Mouse (Mus musculus): ENCODE measurements at regions not wholly inside any gene's neighbourhood (a gene's known extent, or its start where the extent isn't known, plus 50 kb on each side); places are given as distances from the start of the nearest gene placed in this dataset.
"Not testable (repeated sequence)": the region's sequence is repeated elsewhere in the genome, so short reads cannot be mapped to it uniquely, and the experiment has no call there.

DNA sequence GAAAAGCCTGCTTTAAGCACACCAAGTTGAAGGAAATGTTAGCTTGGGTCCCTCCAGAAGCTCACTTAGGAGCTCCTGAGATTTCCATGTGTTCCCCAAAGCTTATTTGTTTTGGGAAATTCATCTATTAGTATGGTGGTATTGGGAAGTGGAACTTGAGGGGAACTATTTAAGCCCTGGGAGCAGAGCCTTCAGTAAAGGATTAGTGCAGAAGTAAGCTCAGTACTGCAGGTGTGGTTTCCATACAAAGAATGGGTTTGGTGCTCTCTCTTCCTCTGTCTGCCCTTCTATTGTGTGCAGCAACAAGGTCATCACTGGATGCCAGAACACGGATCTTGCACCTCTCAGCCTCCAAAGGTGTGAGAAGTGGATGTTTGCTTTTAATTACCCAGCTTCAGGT is 57.2 kb downstream of the Foxa2 start:
- no peak for DNase-seq (ENCODE audit: low spot score)

DNA sequence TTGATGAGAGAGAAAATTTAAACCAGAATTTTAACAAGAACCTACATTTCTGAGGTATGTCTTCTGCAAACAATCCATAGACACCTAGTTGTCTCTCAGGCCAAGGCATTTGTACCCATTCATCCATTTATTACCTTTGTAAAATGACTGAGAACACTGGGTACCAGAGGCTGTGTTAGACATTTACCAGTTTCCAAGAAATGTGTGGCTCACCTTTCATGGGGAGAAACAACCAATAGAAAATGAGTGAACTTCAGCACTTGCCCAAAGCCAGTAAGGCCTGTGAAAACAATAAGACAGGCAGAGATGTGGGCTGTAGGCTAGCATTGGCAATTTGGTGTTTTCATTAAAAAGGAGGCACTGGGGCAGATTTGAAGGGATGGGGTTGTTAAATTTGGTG is 58.2 kb downstream of the Foxa2 start:
- no peak for DNase-seq (ENCODE audit: low spot score)

DNA sequence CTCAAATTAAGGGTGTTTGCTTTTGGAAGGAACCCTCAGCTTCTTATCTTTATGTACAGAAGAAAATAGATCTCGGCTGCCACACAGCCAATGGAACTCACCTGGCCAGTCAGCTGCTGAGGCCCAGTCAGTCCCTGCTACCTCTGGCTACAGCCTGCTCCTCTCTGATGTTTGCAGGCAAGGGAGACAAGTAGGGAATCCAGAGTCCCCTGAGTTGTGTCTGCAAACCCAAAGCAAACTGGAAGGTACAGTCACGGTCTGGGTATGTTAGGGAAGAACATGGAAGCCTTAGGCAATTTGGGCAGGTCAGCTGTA is 61.6 kb downstream of the Foxa2 start:
- no peak for DNase-seq (ENCODE audit: low spot score)

DNA sequence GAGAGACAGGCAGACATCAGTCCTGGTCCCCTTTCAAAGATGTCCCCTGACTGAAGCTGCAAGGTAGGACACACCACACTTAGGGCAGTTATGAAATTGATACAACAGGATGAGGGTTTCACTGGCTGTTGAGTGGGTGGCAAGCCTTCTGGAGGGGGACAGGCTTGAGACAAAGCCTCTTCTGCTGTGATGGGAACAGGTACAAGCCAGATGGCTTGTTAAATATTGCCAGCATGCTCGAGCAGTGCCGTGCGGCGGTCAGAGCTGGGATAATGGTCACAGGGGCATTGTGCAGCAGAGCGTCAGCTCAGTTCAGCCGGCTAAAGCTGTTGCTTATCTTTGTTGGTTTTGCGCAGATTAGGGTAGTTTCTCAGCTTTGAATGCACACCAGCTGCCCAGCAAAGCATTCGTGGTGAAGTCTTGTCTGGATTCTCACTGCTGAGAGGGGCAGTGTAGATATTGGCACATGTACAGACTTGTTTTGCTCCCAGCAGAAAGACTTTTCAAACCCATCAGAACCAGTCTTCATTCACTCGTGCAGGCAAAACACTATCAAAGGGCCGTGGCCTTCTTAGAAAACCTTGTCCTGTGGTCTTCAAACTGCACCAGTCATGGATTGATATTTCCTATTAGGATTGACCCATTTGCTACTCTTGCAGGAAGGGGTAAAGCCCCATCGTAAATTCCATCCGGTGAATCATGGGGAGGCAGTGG is 62.1 kb downstream of the Foxa2 start:
- no peak for DNase-seq (ENCODE audit: low spot score)

DNA sequence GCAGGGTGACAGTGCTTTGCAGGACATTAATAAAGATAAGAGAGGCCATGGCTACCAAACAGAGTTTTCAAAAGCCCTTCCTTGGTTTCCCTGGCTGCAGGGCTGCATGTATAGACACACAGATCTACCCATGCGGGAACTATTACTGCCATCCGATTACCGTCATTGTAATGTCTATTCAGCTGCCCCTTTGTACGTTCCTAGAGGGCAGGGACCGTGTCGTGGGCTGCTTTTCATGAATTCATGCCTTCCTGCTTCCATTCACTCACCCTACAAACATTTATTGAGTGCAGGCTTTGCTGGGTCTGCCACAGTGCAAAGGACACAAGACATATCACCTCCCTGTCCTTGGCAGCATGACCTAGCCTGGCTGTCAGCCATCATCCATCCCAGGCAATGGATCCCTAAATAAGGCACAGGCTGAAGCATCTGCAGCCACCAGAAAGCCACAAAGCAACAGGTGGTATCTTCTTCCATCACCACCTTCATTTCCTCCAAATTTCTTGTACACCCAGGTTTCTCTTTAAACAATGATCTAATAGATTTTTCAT is 65.8 kb downstream of the Foxa2 start:
- DNase-seq (ENCODE audit: low spot score) = no peak

DNA sequence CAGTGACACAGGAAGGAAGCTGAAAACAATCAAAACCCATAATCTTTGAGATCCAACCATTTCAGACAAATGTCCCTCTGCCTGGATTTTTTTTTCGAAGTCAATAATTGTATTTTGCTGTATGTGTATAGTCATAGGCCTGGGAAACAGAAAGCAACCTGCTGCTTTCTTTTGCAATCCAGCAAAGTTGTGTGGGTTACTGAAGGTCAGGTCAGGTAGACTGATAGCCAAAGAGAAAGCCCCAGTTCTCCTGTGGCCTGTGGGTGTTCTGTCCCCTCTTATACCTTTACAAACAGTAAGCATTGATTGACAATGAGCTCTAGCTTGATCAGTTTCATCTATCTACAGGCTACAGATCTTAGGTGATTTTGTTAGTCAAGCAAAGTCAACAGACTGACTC is 66.4 kb downstream of the Foxa2 start:
- DNase-seq (ENCODE audit: low spot score) = no peak

DNA sequence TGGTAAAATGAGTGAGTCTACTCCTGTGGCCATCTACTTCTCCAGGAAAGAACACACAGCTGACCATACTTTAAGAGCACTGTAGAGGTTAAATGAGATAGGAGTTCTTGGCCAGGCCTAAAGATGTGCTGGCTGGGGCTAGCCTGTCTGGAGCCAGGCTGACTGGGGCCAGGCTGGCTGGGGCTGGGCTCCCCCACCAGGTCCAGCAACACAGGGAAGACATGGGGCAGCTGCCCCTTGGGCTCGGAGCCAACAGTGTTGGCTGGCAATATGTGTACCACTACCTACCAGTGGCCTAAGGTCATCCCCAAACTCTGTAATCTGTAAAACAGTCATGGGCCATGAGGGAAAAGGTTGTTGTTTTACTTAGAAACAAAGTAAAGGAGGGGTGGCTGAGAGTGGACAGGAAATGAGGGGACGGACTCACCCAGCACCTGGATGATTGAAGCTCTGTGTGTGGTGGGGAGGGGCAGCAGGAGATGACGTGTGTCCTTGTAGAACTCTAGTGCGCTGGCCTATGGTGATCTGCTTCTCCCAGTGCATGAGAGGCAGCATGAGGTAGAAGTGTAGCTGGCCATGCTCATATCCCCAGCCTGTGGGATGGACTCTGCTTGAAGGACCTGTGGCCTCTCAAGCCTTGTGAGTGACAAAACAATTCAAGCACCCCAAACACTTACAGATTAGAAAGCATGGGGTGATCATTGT is 67.0 kb downstream of the Foxa2 start:
- DNase-seq (ENCODE audit: low spot score) = no peak

DNA sequence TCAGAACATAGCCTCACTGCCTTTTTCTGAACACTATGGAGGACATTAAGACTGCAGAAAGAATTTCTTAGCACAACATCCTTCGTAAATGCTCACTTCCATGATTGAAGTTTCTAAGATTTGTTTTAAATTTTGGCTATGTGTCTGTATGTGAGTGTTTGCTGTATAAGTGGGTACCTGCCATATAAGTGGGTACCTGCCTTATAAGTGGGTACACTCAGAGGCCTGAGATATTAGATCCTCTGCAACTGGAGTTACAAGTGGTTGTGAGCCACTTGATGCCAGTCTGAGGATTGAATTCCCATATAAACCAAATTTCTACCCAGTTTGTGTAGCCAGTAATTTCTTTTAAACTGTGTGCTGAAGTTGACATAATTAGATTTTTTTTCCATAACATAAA is 67.8 kb downstream of the Foxa2 start:
- no peak for DNase-seq (ENCODE audit: low spot score)

DNA sequence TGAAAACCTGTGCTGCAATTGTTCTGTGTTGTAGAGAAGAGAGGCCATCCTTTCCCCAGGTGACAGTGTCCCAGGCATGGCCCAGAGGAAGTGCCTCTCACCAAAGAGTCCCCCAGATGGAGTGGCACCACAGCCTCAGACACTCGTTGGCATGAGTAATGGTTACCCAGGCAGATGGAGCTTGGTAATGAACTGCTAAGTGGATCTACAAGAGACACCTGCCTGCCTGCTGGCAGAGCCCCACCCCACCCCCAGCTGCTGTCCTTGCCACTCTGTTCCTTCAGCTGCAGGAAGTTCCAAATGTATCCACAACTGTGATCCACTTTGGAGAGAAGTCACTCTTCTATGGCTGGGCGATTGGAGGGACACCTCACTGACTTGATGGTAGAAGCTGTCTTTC is 72.0 kb downstream of the Foxa2 start:
- no peak for DNase-seq (ENCODE audit: low spot score)

DNA sequence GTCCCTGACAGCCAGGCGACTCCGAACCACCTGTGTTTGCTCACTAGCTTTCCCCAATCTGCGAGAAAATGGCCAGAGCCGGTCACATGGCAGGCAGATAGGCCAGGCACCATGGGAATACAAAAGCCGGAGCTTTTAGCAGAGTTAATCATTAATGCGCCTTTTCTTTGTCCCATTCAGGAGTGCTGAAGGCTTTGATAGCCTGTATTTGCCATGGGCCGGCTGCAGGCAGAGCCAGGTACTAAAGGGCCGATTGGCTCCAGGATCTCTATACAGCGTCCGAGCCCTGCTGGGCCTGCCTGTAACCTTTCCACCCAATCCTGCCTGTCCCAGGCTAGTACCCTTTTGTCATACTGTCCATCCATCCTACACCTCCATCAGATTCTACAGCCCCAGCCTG is 78.1 kb downstream of the Foxa2 start:
- no peak for DNase-seq (ENCODE audit: low spot score)

DNA sequence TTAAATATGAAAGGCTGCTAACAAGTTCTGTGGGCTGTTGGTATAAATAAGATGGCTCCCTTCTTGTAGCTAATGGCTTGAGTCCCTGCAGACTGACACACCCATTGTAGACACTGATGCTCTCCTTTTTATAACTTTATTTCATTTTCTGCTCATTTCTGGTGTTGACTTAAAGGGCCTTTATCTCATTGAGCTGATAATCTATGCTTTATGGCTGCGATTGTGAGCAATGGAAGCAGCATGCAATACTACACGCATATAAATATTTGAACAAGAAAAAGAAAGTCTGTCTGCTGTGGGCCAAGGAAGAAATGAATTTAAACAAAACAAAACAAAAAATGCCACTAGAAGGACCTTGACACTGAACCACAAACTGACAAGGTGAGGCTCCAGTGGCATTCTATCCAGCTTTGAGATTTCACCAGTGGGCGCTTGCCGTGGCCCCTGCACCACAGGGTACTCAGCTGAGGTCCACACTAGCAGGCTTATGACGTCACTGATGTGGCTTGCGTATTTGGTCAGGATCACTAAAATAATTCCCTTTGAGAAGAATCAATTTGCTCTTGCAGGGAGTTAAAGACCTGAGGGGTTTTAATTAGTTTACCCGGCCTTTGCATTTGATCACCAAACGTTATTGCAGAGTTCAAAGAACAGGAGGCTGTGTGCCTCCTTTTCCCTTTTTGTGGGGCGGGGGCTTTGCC is 78.8 kb downstream of the Foxa2 start:
- no peak for DNase-seq (ENCODE audit: low spot score)

DNA sequence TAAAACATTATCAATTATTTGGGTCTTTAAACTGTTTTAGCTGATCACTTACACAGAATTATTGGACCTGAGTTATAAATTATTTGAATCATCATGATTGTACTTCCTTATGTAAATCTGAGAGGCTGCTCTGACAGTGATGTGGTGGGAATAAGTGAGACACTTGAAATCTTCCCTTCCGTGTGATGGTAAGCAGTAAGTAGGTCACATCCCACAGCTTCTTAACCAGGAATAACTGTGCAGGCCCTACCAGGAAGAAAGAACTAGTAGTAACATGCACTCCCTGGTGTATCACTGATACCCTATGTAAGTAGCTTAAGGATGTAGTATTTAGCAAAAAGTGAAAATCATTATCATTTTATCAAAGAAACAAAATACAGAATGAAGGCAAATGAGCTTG is 83.5 kb downstream of the Foxa2 start:
- DNase-seq (ENCODE audit: low spot score) = not testable (repeated sequence)

DNA sequence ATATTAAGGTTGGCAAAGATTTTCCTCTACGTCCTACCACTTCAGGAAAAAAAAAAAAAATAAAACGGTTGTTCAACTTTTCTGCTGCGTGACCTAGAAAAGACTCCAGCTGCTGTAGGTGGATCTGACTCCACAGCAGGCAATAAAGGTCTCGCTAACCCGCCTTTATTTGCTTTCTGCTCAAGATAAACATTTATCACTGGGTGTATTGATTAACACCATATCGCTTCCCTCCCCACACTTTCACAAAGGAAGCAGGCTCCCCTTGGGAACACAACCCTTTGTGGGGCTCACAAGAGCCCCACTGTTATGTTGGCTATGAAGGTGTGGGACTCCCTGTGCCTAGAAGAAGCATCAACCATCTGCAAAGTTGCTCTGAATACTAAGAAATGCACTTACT is 85.1 kb downstream of the Foxa2 start:
- DNase-seq (ENCODE audit: low spot score) = no peak

DNA sequence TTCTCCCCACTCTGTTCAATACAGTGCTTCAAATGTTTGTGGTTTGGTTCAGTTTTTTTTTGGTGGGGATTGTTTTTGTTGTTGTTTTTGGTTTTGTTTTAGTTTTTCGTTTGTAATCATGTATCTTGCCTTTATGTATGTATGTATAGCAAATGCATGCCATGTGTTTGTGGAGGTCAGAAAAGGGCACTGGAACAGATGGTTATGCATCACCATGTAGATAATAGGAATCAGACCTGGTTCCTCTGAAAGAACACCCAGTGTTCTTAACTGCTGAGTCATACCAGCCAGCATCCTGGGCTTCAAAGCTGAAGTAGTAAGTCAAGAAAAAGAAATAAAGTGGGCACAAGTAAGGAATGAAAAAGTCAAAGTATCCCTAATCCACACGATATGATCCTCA is 92.6 kb downstream of the Foxa2 start:
- DNase-seq (ENCODE audit: low spot score) = no peak

DNA sequence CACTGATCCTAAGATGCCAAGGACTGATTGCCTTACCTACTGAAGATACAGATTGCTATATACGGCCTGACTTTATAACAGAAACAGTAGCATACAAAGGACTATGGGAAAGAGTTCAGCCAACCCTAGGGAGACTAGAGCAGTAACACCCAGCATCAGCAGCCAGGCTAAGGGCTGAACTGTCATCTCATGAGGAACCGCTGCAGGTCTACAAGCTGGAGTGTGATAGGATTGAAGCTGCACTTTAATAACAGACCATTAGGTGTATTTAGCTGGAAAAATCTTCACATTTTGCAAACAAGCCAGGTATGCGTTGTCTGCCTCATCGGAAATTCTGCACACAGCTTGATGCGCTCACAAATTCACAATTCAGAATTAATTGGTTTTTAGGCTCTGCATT is 95.5 kb downstream of the Foxa2 start:
- DNase-seq (ENCODE audit: low spot score) = no peak

DNA sequence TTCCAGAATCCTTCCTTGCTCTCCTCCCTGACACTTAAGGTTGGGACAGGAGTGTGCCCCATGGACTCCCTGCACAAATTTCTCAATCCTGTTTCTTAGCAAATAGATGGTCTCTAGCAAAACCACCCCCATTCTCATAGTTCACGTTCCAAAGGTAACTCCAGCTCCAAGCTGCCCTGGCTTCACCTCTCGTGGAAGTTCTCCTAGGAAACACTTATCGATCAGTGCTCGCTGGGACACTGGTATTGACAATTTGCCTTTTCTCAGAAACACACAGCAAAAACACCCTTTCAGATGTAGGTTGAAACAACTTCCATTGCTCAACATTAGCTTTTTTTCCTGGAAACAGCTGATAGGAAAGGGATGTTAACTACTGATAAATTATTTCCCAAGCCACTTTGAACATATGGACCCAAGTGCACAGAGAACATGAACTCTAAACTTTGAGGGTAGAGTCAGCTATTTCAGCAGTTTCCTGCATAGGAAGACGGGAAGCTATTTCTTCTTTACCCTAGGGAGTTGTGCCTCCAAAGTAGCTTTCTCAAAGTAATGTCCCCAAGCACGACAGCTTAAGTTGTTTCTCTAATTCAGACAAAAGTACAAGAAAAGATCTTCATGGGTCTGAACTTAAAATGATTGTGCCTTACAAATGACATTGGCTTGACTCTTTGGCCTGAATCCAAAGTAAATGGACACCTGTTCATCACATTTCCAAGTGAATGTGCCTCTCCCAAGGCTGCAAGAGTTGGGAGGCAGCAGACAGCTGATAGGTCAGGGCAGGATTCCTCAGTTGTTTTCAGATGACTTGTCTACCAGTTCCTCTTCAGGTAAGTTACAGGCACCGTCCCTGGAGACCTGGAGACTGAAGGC is 102.4 kb downstream of the Foxa2 start:
- no peak for DNase-seq (ENCODE audit: low spot score)

DNA sequence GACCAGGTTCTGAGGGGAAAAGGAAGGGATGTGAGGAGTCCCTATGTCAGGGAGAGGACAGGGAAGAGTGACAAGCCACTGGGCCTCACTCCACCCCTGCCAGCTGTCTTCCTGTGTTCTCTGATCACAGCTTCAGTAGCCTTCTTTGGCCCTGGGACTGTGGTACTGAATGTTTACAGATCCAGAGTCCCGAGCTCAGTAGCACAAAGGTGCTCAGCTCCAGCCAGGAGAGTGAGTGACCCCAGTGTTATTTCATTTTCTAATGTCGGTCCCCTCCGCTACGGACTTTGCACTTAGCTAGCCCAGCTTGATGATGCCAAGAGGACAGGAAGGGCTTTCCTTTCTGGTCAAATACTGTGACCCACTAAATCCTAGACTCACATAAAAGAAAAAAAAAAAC is 104.2 kb downstream of the Foxa2 start:
- DNase-seq (ENCODE audit: low spot score) = no peak

DNA sequence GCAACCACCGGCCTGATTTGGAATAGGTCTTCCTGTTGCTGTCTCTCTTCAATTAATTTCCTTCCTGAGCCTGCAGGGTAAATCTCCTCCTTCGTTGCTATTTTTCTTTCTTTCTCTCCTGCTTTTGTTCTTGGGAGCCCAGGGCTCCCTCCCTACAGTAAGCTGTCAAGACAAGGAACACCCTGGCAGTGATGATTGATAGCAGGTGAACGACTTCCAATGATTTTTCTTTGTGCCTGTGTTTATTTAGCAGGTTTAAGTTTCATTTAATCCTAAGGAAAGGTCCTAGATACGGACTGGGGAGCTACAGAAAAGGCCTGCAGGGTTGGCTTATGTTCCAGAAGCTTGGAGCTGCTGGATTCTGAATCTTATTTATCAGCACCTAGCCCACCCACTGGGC is 105.5 kb downstream of the Foxa2 start:
- no peak for DNase-seq (ENCODE audit: low spot score)

DNA sequence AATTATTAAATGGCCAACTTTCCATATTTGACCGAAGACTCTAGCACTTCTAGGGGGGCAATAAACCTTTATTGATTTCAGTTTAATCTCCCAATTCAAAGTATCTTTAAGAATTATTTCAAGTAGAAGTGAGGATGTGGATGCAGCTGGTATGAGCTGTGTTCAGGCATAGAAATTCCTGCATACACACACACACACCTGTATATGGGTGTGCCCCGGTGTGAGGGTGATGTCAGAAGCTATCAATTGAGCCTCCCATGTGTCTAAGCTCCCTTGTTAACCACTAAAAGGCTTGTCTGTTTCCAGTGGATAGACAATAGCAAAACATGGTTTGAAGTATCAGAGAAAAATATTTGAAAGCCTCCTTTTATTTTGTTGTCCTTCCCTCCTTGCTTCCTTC is 114.3 kb downstream of the Foxa2 start:
- DNase-seq (ENCODE audit: low spot score) = no peak

DNA sequence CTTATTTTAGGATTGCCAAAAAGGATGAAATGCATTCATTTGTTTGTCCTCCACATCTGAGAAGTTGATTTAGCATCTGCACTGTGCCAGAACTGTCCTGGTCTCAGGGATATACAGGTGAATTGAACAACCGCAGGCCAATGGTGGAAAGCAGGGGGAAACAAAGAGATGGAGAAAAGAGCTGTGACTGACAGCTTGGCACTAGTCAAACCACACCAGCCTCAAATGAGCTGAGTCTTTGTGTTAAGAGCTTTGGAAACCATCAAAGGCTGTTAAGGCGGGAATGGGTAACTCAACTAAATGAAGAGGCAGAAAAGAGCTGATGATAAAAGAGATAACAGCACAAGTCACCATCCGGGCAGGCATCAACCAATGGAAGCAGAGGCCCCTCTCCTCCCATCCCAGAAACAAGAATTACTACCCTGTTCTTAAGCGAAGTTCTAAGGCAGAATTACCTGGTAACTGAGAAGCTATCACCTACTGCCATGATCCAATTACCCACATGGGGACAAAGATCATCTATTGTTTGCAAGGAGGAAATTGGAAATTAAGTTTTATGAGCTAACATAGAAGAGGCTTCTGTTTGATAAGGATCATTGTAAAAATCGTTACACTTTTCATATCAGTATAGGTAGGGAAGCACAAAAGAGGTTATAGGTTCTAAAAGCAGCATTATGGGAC is 117.6 kb downstream of the Foxa2 start:
- DNase-seq (ENCODE audit: low spot score) = no peak

DNA sequence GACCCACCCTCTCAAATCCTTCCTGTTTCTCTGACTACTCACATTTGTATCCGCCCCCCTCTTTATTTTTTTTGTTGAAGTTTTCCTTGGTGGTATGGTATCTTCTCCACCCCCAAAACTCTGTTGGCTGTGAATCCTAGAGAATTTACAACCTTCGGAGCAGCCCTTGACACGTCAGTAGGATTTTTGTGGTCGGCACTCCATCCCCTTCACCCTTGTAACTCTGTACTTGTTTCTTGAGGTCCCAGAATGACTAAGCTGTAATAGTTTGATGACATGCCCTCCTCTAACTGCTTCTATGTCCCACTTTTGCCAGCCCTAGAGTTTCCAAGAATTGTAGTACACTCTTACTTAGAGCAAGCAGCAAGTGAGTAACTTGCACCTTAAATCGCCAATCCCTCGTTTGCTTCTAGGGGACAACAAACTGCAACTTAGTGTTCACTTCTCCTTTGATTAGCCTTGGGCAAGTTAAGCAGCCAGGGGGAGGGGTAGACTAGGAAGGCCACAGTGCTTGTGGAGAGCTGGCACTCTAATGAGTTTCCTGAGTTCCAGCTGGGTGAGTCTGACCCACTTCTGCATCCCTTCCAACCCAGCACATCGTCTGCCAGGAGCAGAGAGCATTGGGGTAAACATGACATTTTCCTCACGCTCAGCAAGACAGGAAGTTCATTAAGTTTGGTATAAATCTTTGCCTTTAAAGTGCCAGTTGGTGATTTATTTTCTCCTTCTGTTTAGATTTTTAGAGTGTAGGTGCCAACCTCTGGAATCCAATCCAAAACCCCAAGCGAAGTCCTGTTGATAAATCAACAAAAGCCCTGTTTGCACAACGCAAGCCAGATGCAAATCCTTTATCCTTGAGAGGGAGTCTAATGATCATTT is 118.7 kb downstream of the Foxa2 start:
- DNase-seq (ENCODE audit: low spot score) = no peak

Measured in ovary, postnatal 10 days (tissue).